Mouse (Mus musculus) brain, embryonic 14.5 days (tissue): ENCODE results near the gene Slc16a10.

Experiments used
- CTCF ChIP-seq: fragments of 200-500 bp; IDR thresholded peaks from 2 replicates; pipeline ENCODE4 v1.5.1; 2012; ENCODE audit warnings: inconsistent platforms, mild to moderate bottlenecking, moderate library complexity, borderline replicate concordance; ENCODE audit not compliant: insufficient read depth, insufficient read length; ENCODE audit errors: extremely low read depth
- POLR2A ChIP-seq: fragments of 200-500 bp; IDR thresholded peaks from 2 replicates; pipeline ENCODE4 v1.6.1; 2012; ENCODE audit warnings: mild to moderate bottlenecking, inconsistent platforms, borderline replicate concordance; ENCODE audit not compliant: poor library complexity, insufficient read depth, insufficient read length, severe bottlenecking; ENCODE audit errors: extremely low read depth

- TF ChIP-seq CTCF: no peak
- no peak for TF ChIP-seq POLR2A
Observed at GRCm38 (mm10) chr10:40068595-40068994, 73.5 kb downstream of the Slc16a10 start.
